Mouse (Mus musculus): ENCODE results near the gene Galk2.

DNA sequence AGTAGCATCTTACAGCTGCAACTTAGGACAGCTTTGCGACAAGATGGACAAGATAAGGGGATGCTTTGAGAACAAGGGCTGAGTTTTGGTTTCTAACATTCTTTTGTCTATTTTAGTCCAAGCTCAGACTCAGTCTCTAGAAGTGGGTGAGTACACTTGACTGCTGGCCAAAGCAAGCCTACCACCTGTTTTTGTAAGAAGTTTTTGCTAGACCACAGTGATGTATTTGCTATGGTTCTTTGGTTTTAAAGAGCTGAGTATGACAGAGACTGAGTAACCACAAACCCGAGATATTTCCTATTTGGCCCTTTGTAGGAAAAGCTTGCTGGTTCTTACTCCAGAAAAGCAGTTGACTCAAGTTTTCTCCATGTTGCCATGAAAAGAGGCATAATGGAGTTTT, 89.3 kb downstream of the Galk2 start:
- TF ChIP-seq CTCF (IDR thresholded peaks at IDR 0.05; ENCODE audit: extremely low read depth, insufficient read depth, low read length) (no peak), POLR2A (IDR thresholded peaks at IDR 0.05; ENCODE audit: extremely low read depth, insufficient read depth, low read length) (no peak)

Measured in cortical plate, adult 2 months (tissue).